Mouse (Mus musculus) layer of hippocampus, postnatal 25 days (tissue): ENCODE results near the gene Oser1. TPM values are rescaled to one million over a fixed set of nuclear protein-coding genes. Genes with fewer than 3 reads are reported as not detected.

Experiments
- DNase-seq, 2 experiments: peaks; one replicate each; pipeline ENCODE4 v3.0.0; 2022; ENCODE audit warnings: mixed read lengths in 2 of 2, low spot score in 1 of 2; ENCODE audit errors: extremely low spot score in 1 of 2
- total RNA-seq, 2 experiments: library from RNA; stranded (reverse); gene quantifications; 2 replicates each; pipeline ENCODE4 v1.2.3; 2021

The Oser1 gene
- total RNA-seq, 2 experiments from 2014 or later = 20.4 to 21.5 TPM

DNA sequence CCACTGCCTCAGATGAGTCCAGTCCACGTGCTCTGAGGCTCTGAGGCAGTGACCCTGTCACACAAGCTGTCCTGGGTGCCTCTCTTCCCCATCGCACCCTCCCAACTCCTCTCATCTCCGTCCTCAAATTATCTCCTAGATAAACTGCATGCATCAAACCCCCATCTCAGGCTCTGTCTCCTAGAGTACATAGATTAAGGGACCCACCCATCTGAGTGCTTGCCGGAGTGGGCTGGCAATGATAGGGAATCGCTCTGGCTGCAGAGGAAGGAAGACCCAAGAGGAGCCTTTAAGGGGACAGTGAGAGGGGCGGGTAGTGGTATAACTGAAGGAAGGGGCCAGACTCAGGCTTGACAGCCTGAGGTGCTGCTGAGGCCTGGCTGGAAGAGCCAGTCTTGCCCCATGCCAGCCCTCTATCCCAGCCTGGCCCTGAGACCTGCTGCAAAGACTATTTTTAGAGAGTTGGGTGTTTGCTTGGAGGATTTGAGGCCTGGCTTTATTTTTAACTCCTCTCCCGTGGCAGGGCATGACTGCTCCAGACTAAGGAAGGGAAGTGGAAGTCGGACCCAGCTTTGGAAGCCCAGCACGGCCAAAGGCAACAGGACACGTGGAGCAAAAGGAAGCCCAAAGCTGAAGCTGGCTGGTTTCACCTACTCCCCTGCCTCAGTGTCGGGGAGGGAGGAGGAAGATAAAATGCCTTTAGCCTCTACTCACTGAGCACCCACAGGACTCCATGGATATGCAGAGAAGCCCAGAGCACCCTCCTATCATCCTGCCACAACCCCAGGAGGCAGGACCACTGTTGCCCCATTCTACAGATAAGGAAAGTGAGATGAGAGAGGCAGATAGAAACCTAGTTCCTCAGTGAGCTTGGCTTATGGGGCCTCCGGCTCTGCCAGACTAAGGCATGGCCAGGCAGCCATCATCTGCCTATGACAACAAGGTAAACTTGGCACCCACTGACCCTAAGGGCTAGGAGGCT is 61.3 kb downstream of the Oser1 start:
- no peak for DNase-seq

DNA sequence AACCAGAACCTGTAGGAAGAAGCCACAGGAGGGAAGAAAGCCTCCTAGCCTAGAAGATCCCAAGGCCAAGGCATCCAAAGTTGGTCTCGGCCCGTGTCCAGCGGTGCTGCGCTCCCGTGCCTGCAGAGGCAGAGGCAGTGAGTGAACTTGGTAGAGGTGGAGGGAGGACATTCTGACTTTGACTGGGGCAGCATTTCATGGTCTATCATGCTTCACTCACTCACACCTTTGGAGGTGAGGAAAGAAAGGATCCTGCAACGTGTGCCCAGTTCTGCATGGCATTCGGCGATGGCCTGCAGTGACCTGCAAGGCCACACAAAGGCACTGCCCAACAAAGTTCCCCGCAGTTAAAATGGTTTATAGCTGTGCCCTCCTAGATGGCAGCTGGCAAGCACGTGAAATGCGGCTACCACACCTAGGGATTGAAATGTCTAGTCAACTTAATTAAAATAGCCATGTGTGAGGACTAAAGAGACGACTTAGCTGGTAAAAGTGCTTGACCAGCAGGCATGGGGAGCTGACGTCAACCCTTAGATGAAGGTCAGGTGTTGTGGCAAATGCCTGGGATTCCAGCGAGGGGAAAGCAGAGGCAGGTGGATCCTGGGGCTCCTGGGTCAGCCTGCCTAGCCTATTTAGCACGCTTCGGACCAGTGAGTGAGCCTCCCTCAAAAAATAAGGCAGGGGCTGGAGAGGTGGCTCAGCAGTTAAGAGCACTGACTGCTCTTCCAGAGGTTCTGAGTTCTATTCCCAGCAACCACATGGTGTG is 63.5 kb downstream of the Oser1 start:
- no peak for DNase-seq

DNA sequence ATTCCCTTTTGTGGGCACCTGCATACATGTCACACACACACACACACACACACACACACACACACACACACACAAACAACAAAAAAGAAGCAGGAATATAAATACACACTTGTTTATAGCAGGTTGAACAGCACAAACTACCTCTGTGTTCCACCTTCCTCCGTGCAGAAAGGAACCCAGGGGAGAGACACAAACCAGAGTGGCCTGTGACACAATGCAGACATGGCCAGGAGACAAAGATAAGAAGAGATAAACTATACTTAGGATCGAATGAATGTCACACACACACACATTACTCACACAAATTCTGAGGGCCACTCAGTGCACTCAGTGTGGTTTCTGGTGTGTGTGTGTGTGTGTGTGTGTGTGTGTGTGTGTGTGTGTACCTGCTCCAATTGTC is 65.2 kb downstream of the Oser1 start:
- DNase-seq = no peak

DNA sequence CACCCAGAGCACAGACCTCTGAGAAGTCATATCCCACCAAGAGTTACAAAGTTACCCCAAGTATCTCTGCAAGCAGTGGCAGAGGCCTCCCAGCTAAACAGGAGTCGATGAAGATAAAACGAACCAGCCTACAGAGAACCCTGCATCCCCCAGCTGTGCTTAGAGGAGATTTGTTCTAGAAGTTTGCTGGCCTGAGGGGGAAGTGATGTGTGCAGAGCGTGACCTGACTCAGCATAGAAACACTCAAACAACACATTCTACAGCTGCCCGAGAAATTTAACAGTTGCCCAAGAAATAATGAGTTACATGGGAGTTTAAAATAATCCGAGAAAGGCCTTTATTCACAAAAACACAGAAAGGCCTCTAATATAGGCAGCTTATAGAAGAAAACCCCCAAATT is 65.8 kb downstream of the Oser1 start:
- no peak for DNase-seq

DNA sequence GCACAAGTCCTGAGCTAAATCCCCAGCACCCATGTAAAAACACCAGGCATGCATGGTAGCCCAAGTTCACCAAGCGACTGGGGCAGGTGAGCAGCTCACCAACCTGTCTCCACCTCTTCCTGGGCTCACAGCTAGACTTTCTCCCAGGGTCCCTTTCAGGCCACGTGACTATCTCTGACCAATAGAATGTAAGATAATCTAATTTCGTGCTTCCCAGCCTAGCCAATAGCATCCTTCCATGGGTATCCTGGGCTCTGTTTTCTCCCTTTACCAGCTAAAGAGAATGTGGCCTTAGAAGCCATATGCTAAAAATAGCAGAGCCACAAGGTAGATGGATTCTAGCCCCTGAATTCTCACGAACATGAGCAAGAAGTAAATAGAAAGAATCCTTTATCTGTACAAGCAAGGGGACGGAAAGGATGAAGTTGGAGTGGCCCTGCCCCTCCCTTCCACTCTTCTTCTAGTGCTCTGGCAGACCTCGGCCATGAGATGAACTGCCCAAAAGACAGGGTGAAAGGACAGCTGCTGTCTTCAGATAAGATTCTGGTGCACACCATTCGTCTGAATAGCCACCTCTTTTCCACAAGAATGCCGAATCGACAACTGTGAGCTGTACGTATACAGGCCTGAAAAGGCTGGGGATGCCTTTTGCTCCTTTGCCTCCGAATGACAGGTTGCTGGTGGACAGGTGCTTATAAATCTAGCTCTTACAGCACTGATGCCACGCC is 68.2 kb downstream of the Oser1 start:
- DNase-seq = no peak

Other genes with a start within 250 kb of the Oser1 start
- gene Tox2, start 221.6 kb downstream of the Oser1 start, total RNA-seq = 10 to 100 TPM; 23.5 to 24.3 TPM
- gene Jph2, start 26.7 kb downstream of the Oser1 start, total RNA-seq = under 1 TPM; 0.37 to 0.70 TPM
- gene Gdap1l1, start 13.8 kb upstream of the Oser1 start, total RNA-seq = 10 to 100 TPM; 64.5 to 74.6 TPM
- 10 to 100 TPM; 17.6 to 20.8 TPM for gene Fitm2, start 47.9 kb upstream of the Oser1 start, total RNA-seq
- gene R3hdml, start 67.6 kb upstream of the Oser1 start, total RNA-seq = not detected
- gene Hnf4a, start 82.1 kb upstream of the Oser1 start, total RNA-seq = not detected
- gene Ttpal, start 177.6 kb upstream of the Oser1 start, total RNA-seq = 10 to 100 TPM; 47.9 to 61.3 TPM
- 100 to 1,000 TPM; 191 to 207 TPM for gene Serinc3, start 220.4 kb upstream of the Oser1 start, total RNA-seq
- 10 to 100 TPM; 86.5 to 94.6 TPM for gene Pkig, start 233.7 kb upstream of the Oser1 start, total RNA-seq